In genomic region chr5:105586655-105587054, GRCm38 (mm10) we compare ENCODE assay signal across 9 mouse cellular contexts.
DNase-seq lines count a peak whose midpoint lies in the region; ATAC-seq and TF ChIP-seq lines count a peak whose summit lies in the region.
"Had no signal": no experiment of that assay in that cellular context is flagged by ENCODE, and none has a peak within 500 bp of the region (broad histone marks: within the 10 kb centered on the region; RNA-seq: fewer than 3 reads in every experiment).

No protein-coding gene starts in this region.

- no peaks in the 10 kb centered on the region for H3K36me3 ChIP-seq in embryonic facial prominence, embryonic 13.5 days
- no peaks in the 10 kb centered on the region for H3K36me3 ChIP-seq in intestine, embryonic 16.5 days (ENCODE audit: control insufficient read depth, insufficient read depth, low read length)
- H3K36me3 ChIP-seq: limb, embryonic 12.5 days had no signal

- H3K9me3 ChIP-seq in embryonic facial prominence, embryonic 13.5 days, result no peaks in the 10 kb centered on the region
- no peaks in the 10 kb centered on the region for H3K9me3 ChIP-seq in intestine, embryonic 16.5 days (ENCODE audit: control insufficient read depth, low read length)
- H3K9me3 ChIP-seq: limb, embryonic 12.5 days had no signal

- ATAC-seq in embryonic facial prominence, embryonic 13.5 days (ENCODE audit: insufficient number of reproducible peaks, insufficient read depth, low FRiP score, low TSS enrichment, low read depth), result no peak
- ATAC-seq in intestine, embryonic 16.5 days, result peak; percentile 86

- 44% methylated on average over 5 of the region's 5 CpGs for WGBS in embryonic facial prominence, embryonic 13.5 days
- WGBS in intestine, embryonic 16.5 days, result 18% methylated on average over 5 of the region's 5 CpGs

- peak overlapping the region; percentile 37 for H3K4me3 ChIP-seq in gastrocnemius, adult 2 months
- H3K4me3 ChIP-seq in embryonic facial prominence, embryonic 13.5 days, result no peak overlapping the region
- H3K4me3 ChIP-seq in intestine, embryonic 16.5 days (ENCODE audit: low read length), result no peak overlapping the region
- H3K4me3 ChIP-seq: limb, embryonic 12.5 days had no signal

- no peak overlapping the region for H3K4me2 ChIP-seq in embryonic facial prominence, embryonic 13.5 days
- no peak overlapping the region for H3K4me2 ChIP-seq in intestine, embryonic 16.5 days (ENCODE audit: low read depth, low read length)
- H3K4me2 ChIP-seq: limb, embryonic 12.5 days had no signal

- no peaks in the 10 kb centered on the region for H3K27me3 ChIP-seq in embryonic facial prominence, embryonic 13.5 days
- H3K27me3 ChIP-seq in intestine, embryonic 16.5 days (replicated peaks; ENCODE audit: control insufficient read depth, insufficient read depth, low read length), result no peaks in the 10 kb centered on the region
- H3K27me3 ChIP-seq: limb, embryonic 12.5 days had no signal

- H3K4me1 ChIP-seq in embryonic facial prominence, embryonic 13.5 days, result peaks cover 15% of the 10 kb centered on the region; the same call in 1 of the 2 replicates
- H3K4me1 ChIP-seq in intestine, embryonic 16.5 days (ENCODE audit: control insufficient read depth, insufficient read depth, low read length), result peaks cover 17% of the 10 kb centered on the region

- H3K27ac ChIP-seq in gastrocnemius, adult 2 months, result peak overlapping the region; percentile 85
- peak overlapping the region; percentile 80; the same call in 1 of the 2 replicates for H3K27ac ChIP-seq in embryonic facial prominence, embryonic 13.5 days
- peak overlapping the region; percentile 0; the same call in 1 of the 2 replicates for H3K27ac ChIP-seq in intestine, embryonic 16.5 days (ENCODE audit: low read length)

- DNase-seq in gastrocnemius, adult 2 months, result no peak
- no peak for DNase-seq in gastrocnemius, adult 18-20 months (ENCODE audit: low spot score)
- DNase-seq in lung, postnatal 36 days, result peak; percentile 73
- no peak for DNase-seq in urinary bladder, postnatal 14 days (ENCODE audit: low spot score)
- no peak for DNase-seq in T-cell, adult 2 months (ENCODE audit: low spot score)
- DNase-seq in cerebellum, adult 9-11 months, result no peak

- intact Hi-C loops in gastrocnemius, adult 2 months (cut with DNase I), result loop anchor here (5.0 kb wide), 2 partner anchors 36 to 64 kb away; no protein-coding TSS in a partner anchor

- no peak for TF ChIP-seq CTCF in gastrocnemius, adult 2 months (IDR thresholded peaks at IDR 0.05)

- no peak overlapping the region for H3K9ac ChIP-seq in embryonic facial prominence, embryonic 13.5 days
- H3K9ac ChIP-seq in intestine, embryonic 16.5 days (ENCODE audit: low read depth, low read length), result no peak overlapping the region
- H3K9ac ChIP-seq: limb, embryonic 12.5 days had no signal

Comparison
In these comparisons a context has a peak if more than half of its experiments do, and no peak if none do; other contexts are left out.
1. H3K27ac ChIP-seq: peak in every context shown above with its lines; median percentile 85 in gastrocnemius, adult 2 months; 80 in embryonic facial prominence, embryonic 13.5 days; 0 in intestine, embryonic 16.5 days.